Mouse (Mus musculus) embryonic facial prominence, embryonic 13.5 days (tissue): ENCODE measurements around the gene Dynlt1b. TPM values are rescaled to one million over a fixed set of nuclear protein-coding genes. Genes with fewer than 3 reads are reported as not detected.
"Not testable (repeated sequence)": the region's sequence is repeated elsewhere in the genome, so short reads cannot be mapped to it uniquely, and the experiment has no call there.

ENCODE experiments used
- ATAC-seq: fragments of 200-750 bp; cut with Nextera tagmentation; 2 replicates; pipeline ENCODE4 v1.8.0; 2017; ENCODE audit warnings: low read depth; ENCODE audit not compliant: insufficient number of reproducible peaks, insufficient read depth, low FRiP score, low TSS enrichment
- H3K27ac ChIP-seq: fragments of 300-500 bp; sonication (generic); 2 replicates; pipeline ENCODE4 v1.5.1; 2015; ENCODE audit warnings: moderate library complexity, mild to moderate bottlenecking, inconsistent platforms
- H3K27me3 ChIP-seq: fragments of 300-500 bp; sonication (generic); 2 replicates; pipeline ENCODE4 v1.6.1; 2015; ENCODE audit warnings: mild to moderate bottlenecking, inconsistent platforms
- H3K36me3 ChIP-seq: fragments of 300-500 bp; sonication (generic); 2 replicates; pipeline ENCODE4 v1.6.1; 2015; ENCODE audit warnings: mild to moderate bottlenecking, inconsistent platforms
- H3K4me1 ChIP-seq: fragments of 300-500 bp; sonication (generic); 2 replicates; pipeline ENCODE4 v1.6.1; 2015; ENCODE audit warnings: inconsistent platforms
- H3K4me2 ChIP-seq: fragments of 300-500 bp; sonication (generic); 2 replicates; pipeline ENCODE4 v1.6.1; 2015; ENCODE audit warnings: moderate library complexity, mild to moderate bottlenecking, inconsistent platforms
- H3K4me3 ChIP-seq: fragments of 300-500 bp; sonication (generic); 2 replicates; pipeline ENCODE4 v1.5.1; 2015; ENCODE audit warnings: mild to moderate bottlenecking, inconsistent platforms
- H3K9ac ChIP-seq: fragments of 300-500 bp; sonication (generic); 2 replicates; pipeline ENCODE4 v1.6.1; 2015; ENCODE audit warnings: mild to moderate bottlenecking, inconsistent platforms
- H3K9me3 ChIP-seq: fragments of 300-500 bp; sonication (generic); 2 replicates; pipeline ENCODE4 v1.6.1; 2016; ENCODE audit warnings: inconsistent platforms
- WGBS: fragments of 180-500 bp; shearing (Covaris S2); methylation state at CpG from one replicate; pipeline ENCODE4 v1.1.7; 2015; ENCODE audit warnings: mixed read lengths; 5-methylcytosine and 5-hydroxymethylcytosine counted together
- polyA plus RNA-seq: library from polyadenylated mRNA; unstranded; fragments of >200 nt; fragmentation: Nextera tagmentation; extraction: Ambion mirVana; gene quantifications from 2 replicates; pipeline ENCODE4 v1.2.1, GENCODE M21; 2015

Gene Dynlt1b
- polyA plus RNA-seq, 1 experiment from 2014 or later, result 511 TPM

- H3K27me3 ChIP-seq, H3K4me3 ChIP-seq, ATAC-seq, H3K4me2 ChIP-seq, H3K27ac ChIP-seq, H3K4me1 ChIP-seq, H3K9ac ChIP-seq, H3K9me3 ChIP-seq: not testable (repeated sequence)
- H3K36me3 ChIP-seq, result peaks cover 17% of the 10 kb centered on the region
- WGBS, result 82% methylated on average over 8 of the region's 8 CpGs
Observed at GRCm38 (mm10) chr17:6448293-6448692, 18.4 kb downstream of the Dynlt1b start.

GRCm38 (mm10) chr17:6449166-6449565, 19.3 kb downstream of the Dynlt1b start:
- not testable (repeated sequence) for H3K4me1 ChIP-seq, H3K27me3 ChIP-seq, ATAC-seq, H3K9me3 ChIP-seq, H3K27ac ChIP-seq, H3K9ac ChIP-seq, H3K4me3 ChIP-seq, H3K4me2 ChIP-seq
- 88% methylated on average over 12 of the region's 12 CpGs for WGBS
- peaks cover 15% of the 10 kb centered on the region for H3K36me3 ChIP-seq

GRCm38 (mm10) chr17:6451205-6451604, 21.3 kb downstream of the Dynlt1b start:
- not testable (repeated sequence) for H3K27ac ChIP-seq, H3K4me1 ChIP-seq, H3K4me3 ChIP-seq, ATAC-seq, H3K9me3 ChIP-seq, H3K27me3 ChIP-seq, H3K9ac ChIP-seq, H3K4me2 ChIP-seq
- 81% methylated on average over 2 of the region's 10 CpGs for WGBS
- peaks cover 25% of the 10 kb centered on the region for H3K36me3 ChIP-seq

GRCm38 (mm10) chr17:6452689-6453088, 22.8 kb downstream of the Dynlt1b start:
- not testable (repeated sequence) for H3K4me3 ChIP-seq, H3K4me1 ChIP-seq, H3K9me3 ChIP-seq, ATAC-seq, H3K9ac ChIP-seq, H3K27ac ChIP-seq, H3K27me3 ChIP-seq, H3K4me2 ChIP-seq
- WGBS, result 91% methylated on average over 9 of the region's 11 CpGs
- H3K36me3 ChIP-seq, result peaks cover 31% of the 10 kb centered on the region

GRCm38 (mm10) chr17:6454703-6455102, 24.8 kb downstream of the Dynlt1b start:
- not testable (repeated sequence) for H3K27ac ChIP-seq, H3K4me2 ChIP-seq, H3K4me3 ChIP-seq, H3K9me3 ChIP-seq, H3K27me3 ChIP-seq, H3K4me1 ChIP-seq, ATAC-seq
- WGBS, result 86% methylated on average over 2 of the region's 2 CpGs
- Histone ChIP-seq H3K36me3 (peaks cover 38% of the 10 kb centered on the region), H3K9ac (0 out of 2 replicates have a peak overlapping the region, but pooled peaks have one; percentile 6)

- H3K4me2 ChIP-seq, H3K9me3 ChIP-seq, ATAC-seq, H3K9ac ChIP-seq, H3K27me3 ChIP-seq, H3K27ac ChIP-seq, H3K4me1 ChIP-seq, H3K4me3 ChIP-seq: not testable (repeated sequence)
- peaks cover 41% of the 10 kb centered on the region for H3K36me3 ChIP-seq
- WGBS, result 95% methylated on average over 12 of the region's 12 CpGs
Observed at GRCm38 (mm10) chr17:6455883-6456282, 26.0 kb downstream of the Dynlt1b start.

GRCm38 (mm10) chr17:6456614-6457402, 26.9 kb downstream of the Dynlt1b start:
- not testable (repeated sequence) for H3K4me3 ChIP-seq, H3K9ac ChIP-seq, H3K4me2 ChIP-seq, H3K9me3 ChIP-seq, ATAC-seq, H3K27me3 ChIP-seq, H3K27ac ChIP-seq, H3K4me1 ChIP-seq
- 91% methylated on average over 17 of the region's 22 CpGs for whole genome bisulfite sequencing
- peaks cover 46% of the 10 kb centered on the region for H3K36me3 ChIP-seq

GRCm38 (mm10) chr17:6461083-6461595, 31.2 kb downstream of the Dynlt1b start:
- WGBS, result 93% methylated on average over 5 of the region's 5 CpGs
- 0 out of 2 replicates have a peak, but pooled peaks have one; percentile 17 for ATAC-seq
- not testable (repeated sequence) for H3K4me2 ChIP-seq

GRCm38 (mm10) chr17:6465735-6466134, 35.8 kb downstream of the Dynlt1b start:
- Histone ChIP-seq H3K9ac (0 out of 2 replicates have a peak overlapping the region, but pooled peaks have one; percentile 36), H3K36me3 (peaks cover 14% of the 10 kb centered on the region)
- not testable (repeated sequence) for H3K27ac ChIP-seq, H3K9me3 ChIP-seq, H3K4me1 ChIP-seq, H3K4me2 ChIP-seq, H3K4me3 ChIP-seq, ATAC-seq, H3K27me3 ChIP-seq
- 89% methylated on average over 9 of the region's 9 CpGs for WGBS

More at GRCm38 (mm10) chr17:6461083-6461595, 31.2 kb downstream of the Dynlt1b start:
- not testable (repeated sequence) for H3K9ac ChIP-seq, H3K27me3 ChIP-seq, H3K4me1 ChIP-seq, H3K9me3 ChIP-seq, H3K4me3 ChIP-seq, H3K27ac ChIP-seq
- peaks cover 29% of the 10 kb centered on the region for H3K36me3 ChIP-seq

GRCm38 (mm10) chr17:6467638-6468461, 37.9 kb downstream of the Dynlt1b start:
- peak overlapping the region; percentile 17; the same call in 1 of the 2 replicates for H3K27ac ChIP-seq
- not testable (repeated sequence) for H3K4me3 ChIP-seq, H3K9me3 ChIP-seq, H3K27me3 ChIP-seq, H3K4me1 ChIP-seq, H3K36me3 ChIP-seq
- H3K4me2 ChIP-seq, result 0 out of 2 replicates have a peak overlapping the region, but pooled peaks have one; percentile 7
- peak; percentile 43 for ATAC-seq
- H3K9ac ChIP-seq, result 0 out of 2 replicates have a peak overlapping the region, but pooled peaks have one; percentile 2
- 53% methylated on average over 18 of the region's 18 CpGs for WGBS

GRCm38 (mm10) chr17:6470031-6470430, 40.1 kb downstream of the Dynlt1b start:
- not testable (repeated sequence) for H3K4me2 ChIP-seq, H3K4me3 ChIP-seq, ATAC-seq, H3K9me3 ChIP-seq, H3K36me3 ChIP-seq, H3K27ac ChIP-seq, H3K27me3 ChIP-seq, H3K4me1 ChIP-seq, H3K9ac ChIP-seq
- 85% methylated on average over 2 of the region's 3 CpGs for WGBS
